Mouse (Mus musculus): ENCODE data around the gene Syt7.

GRCm38 (mm10) chr19:10416889-10417288 lies 28.0 kb downstream of the Syt7 start:
- TF ChIP-seq CTCF (IDR thresholded peaks at IDR 0.05; ENCODE audit: extremely low read depth, insufficient read length, insufficient replicate concordance, low read depth, low read length) (no peak), POLR2A (IDR thresholded peaks at IDR 0.05; ENCODE audit: low read depth, low read length) (no peak)

Measured in small intestine, adult 2 months (tissue).